13 mouse cellular contexts compared by ENCODE assay signal in the genomic region with DNA sequence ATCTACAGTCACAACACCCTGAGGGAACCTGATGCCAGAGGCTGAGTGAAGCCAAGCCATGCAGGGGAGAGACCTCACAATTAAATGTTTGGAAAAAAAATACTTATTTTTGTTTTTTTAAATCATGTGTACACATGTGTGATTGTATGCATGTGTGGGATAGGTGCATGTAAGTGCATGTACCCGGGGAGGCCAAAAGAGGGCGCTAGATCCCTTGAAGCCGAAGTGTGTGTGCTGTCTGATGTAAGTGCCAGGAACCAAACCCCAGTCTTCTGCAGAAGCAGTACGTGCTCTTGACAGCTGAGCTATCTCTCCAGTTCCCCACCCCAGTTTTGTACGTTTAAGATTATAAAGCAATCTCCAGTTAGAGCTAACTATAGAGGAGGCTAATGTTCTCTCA.
DNase-seq lines count a peak whose midpoint lies in the region; ATAC-seq and TF ChIP-seq lines count a peak whose summit lies in the region.
"Had no signal": no experiment of that assay in that cellular context is flagged by ENCODE, and none has a peak within 500 bp of the region (broad histone marks: within the 10 kb centered on the region; RNA-seq: fewer than 3 reads in every experiment).

No protein-coding gene starts in this region.

- no peaks in the 10 kb centered on the region for H3K79me2 ChIP-seq in MEL (ENCODE audit: control insufficient read depth, insufficient read depth, low read length, poor library complexity)

- no peak for DNase-seq in lung, postnatal 0 days (ENCODE audit: low spot score)
- no peak for DNase-seq in lung, postnatal 36 days
- DNase-seq in MEL (ENCODE audit: low read depth, low spot score) = peak; percentile 28
- peak; percentile 22 for DNase-seq in induced T-regulatory cell, adult 2 months (ENCODE audit: low read depth)
- no peak for DNase-seq in natural killer cell, adult 2 months (ENCODE audit: low spot score in 2 of 2)
- DNase-seq in hindbrain, embryonic 10.5 days (ENCODE audit: low spot score) = no peak
- DNase-seq: kidney, postnatal 25 days had no signal

- no peak overlapping the region for H3K4me2 ChIP-seq in intestine, postnatal 0 days (replicated peaks; ENCODE audit: low read depth)
- H3K4me2 ChIP-seq in intestine, embryonic 15.5 days (replicated peaks) = no peak overlapping the region
- H3K4me2 ChIP-seq in lung, postnatal 0 days (replicated peaks; ENCODE audit: low read depth, low read length) = no peak overlapping the region
- H3K4me2 ChIP-seq: lung, embryonic 15.5 days had no signal

- H3K4me3 ChIP-seq in intestine, postnatal 0 days (ENCODE audit: low read depth, low read length) = no peak overlapping the region
- H3K4me3 ChIP-seq in intestine, embryonic 15.5 days (replicated peaks) = no peak overlapping the region
- H3K4me3 ChIP-seq in lung, postnatal 0 days (ENCODE audit: low read depth, low read length) = no peak overlapping the region
- no peak overlapping the region for H3K4me3 ChIP-seq in MEL (ENCODE audit: control insufficient read depth in 1 of 2, insufficient read depth in 1 of 2, low read depth in 2 of 2, low read length in 2 of 2)
- H3K4me3 ChIP-seq in hindbrain, embryonic 10.5 days = no peak overlapping the region
- H3K4me3 ChIP-seq: erythroblast, embryonic 14.5 days; heart, embryonic 10.5 days; lung, embryonic 15.5 days had no signal

- H3K27me3 ChIP-seq in intestine, postnatal 0 days (replicated peaks; ENCODE audit: control insufficient read depth, insufficient read depth, low read length) = no peaks in the 10 kb centered on the region
- no peaks in the 10 kb centered on the region for H3K27me3 ChIP-seq in intestine, embryonic 15.5 days (replicated peaks)
- no peaks in the 10 kb centered on the region for H3K27me3 ChIP-seq in lung, postnatal 0 days (replicated peaks; ENCODE audit: insufficient read depth, low read length)
- no peaks in the 10 kb centered on the region for H3K27me3 ChIP-seq in MEL (ENCODE audit: control insufficient read depth in 1 of 2, insufficient read depth in 2 of 2, low read length in 2 of 2)
- H3K27me3 ChIP-seq in hindbrain, embryonic 10.5 days (ENCODE audit: insufficient read depth, poor library complexity, severe bottlenecking) = no peaks in the 10 kb centered on the region
- H3K27me3 ChIP-seq: lung, embryonic 15.5 days had no signal

- H3K4me1 ChIP-seq in intestine, postnatal 0 days (replicated peaks; ENCODE audit: control insufficient read depth, insufficient read depth, low read length) = no peaks in the 10 kb centered on the region; the same call in 1 of the 2 replicates
- H3K4me1 ChIP-seq in intestine, embryonic 15.5 days (replicated peaks) = no peaks in the 10 kb centered on the region
- no peaks in the 10 kb centered on the region for H3K4me1 ChIP-seq in lung, postnatal 0 days (ENCODE audit: insufficient read depth, low read depth, low read length)
- H3K4me1 ChIP-seq in MEL (ENCODE audit: control insufficient read depth in 1 of 2, insufficient read depth in 2 of 2, low read length in 2 of 2) = peaks cover 0 to 14% of the 10 kb centered on the region in 2 experiments; a peak in 2 of 4 replicates
- H3K4me1 ChIP-seq in hindbrain, embryonic 10.5 days (replicated peaks) = peaks cover 6% of the 10 kb centered on the region; the same call in 1 of the 2 replicates

- peak; percentile 50 for TF ChIP-seq CTCF in intestine, postnatal 0 days (IDR thresholded peaks at IDR 0.05; ENCODE audit: low read depth)
- TF ChIP-seq CTCF in lung, postnatal 0 days (IDR thresholded peaks at IDR 0.05) = peak; percentile 35
- TF ChIP-seq CTCF in MEL (IDR thresholded peaks at IDR 0.05 in 2 of 3, conservative IDR thresholded peaks at IDR 0.05 in 1 of 3; ENCODE audit: control insufficient read depth in 1 of 3, insufficient read depth in 1 of 3, low read depth in 2 of 3, low read length in 3 of 3, poor library complexity in 1 of 3, severe bottlenecking in 1 of 3) = peak; percentile 46 to 47 (median 47)

- no peak for ATAC-seq in intestine, postnatal 0 days
- no peak for ATAC-seq in intestine, embryonic 15.5 days
- no peak for ATAC-seq in lung, postnatal 0 days
- ATAC-seq: hindbrain, embryonic 16.5 days had no signal

- TF ChIP-seq EP300 in lung, postnatal 0 days (IDR thresholded peaks at IDR 0.05) = no peak
- TF ChIP-seq EP300 in MEL (IDR thresholded peaks at IDR 0.05; ENCODE audit: low read depth in 1 of 2, low read length in 2 of 2) = no peak

- TF ChIP-seq POLR2A in MEL (IDR thresholded peaks at IDR 0.05; ENCODE audit: control insufficient read depth in 1 of 2, insufficient read depth in 1 of 2, low read depth in 1 of 2, low read length in 2 of 2, poor library complexity in 1 of 2) = no peak

- peak; percentile 41 for TF ChIP-seq RAD21 in MEL (IDR thresholded peaks at IDR 0.05; ENCODE audit: low read depth, low read length)

- no peak overlapping the region for H3K9ac ChIP-seq in intestine, postnatal 0 days (ENCODE audit: low read depth, low read length)
- H3K9ac ChIP-seq in intestine, embryonic 15.5 days = no peak overlapping the region
- H3K9ac ChIP-seq in lung, postnatal 0 days (replicated peaks; ENCODE audit: low read depth) = no peak overlapping the region
- no peak overlapping the region for H3K9ac ChIP-seq in MEL (ENCODE audit: control insufficient read depth, low read depth, low read length, poor library complexity, severe bottlenecking)
- H3K9ac ChIP-seq: lung, embryonic 15.5 days had no signal

- H3K36me3 ChIP-seq in intestine, postnatal 0 days (ENCODE audit: control insufficient read depth, insufficient read depth) = no peaks in the 10 kb centered on the region
- no peaks in the 10 kb centered on the region for H3K36me3 ChIP-seq in intestine, embryonic 15.5 days
- no peaks in the 10 kb centered on the region for H3K36me3 ChIP-seq in lung, postnatal 0 days (ENCODE audit: insufficient read depth, low read length)
- H3K36me3 ChIP-seq in MEL (ENCODE audit: control insufficient read depth in 1 of 2, insufficient read depth in 2 of 2, low read length in 2 of 2) = peaks cover 0 to 3% of the 10 kb centered on the region in 2 experiments; a peak in 1 of 4 replicates
- no peaks in the 10 kb centered on the region for H3K36me3 ChIP-seq in hindbrain, embryonic 10.5 days
- H3K36me3 ChIP-seq: heart, embryonic 10.5 days; lung, embryonic 15.5 days had no signal

- WGBS in intestine, postnatal 0 days = 83% methylated on average over 5 of the region's 5 CpGs
- WGBS in intestine, embryonic 15.5 days = 85% methylated on average over 5 of the region's 5 CpGs
- WGBS in lung, postnatal 0 days = 76% methylated on average over 5 of the region's 5 CpGs
- WGBS in hindbrain, embryonic 10.5 days = 87% methylated on average over 5 of the region's 5 CpGs

- no peak overlapping the region for H3K27ac ChIP-seq in intestine, postnatal 0 days (ENCODE audit: low read depth, low read length)
- H3K27ac ChIP-seq in intestine, embryonic 15.5 days = no peak overlapping the region
- H3K27ac ChIP-seq in lung, postnatal 0 days (ENCODE audit: low read length) = no peak overlapping the region
- H3K27ac ChIP-seq in MEL (ENCODE audit: control insufficient read depth, low read depth, low read length) = no peak overlapping the region
- H3K27ac ChIP-seq in hindbrain, embryonic 10.5 days = no peak overlapping the region
- H3K27ac ChIP-seq: heart, embryonic 10.5 days had no signal

- no peaks in the 10 kb centered on the region for H3K9me3 ChIP-seq in intestine, postnatal 0 days (ENCODE audit: control insufficient read depth)
- H3K9me3 ChIP-seq in intestine, embryonic 15.5 days = no peaks in the 10 kb centered on the region
- no peaks in the 10 kb centered on the region for H3K9me3 ChIP-seq in lung, postnatal 0 days (ENCODE audit: low read length)
- no peaks in the 10 kb centered on the region for H3K9me3 ChIP-seq in MEL (replicated peaks; ENCODE audit: insufficient read depth, low read length)
- no peaks in the 10 kb centered on the region for H3K9me3 ChIP-seq in hindbrain, embryonic 10.5 days
- H3K9me3 ChIP-seq: heart, embryonic 10.5 days; lung, embryonic 15.5 days had no signal

TF ChIP-seq in MEL, 35 proteins besides CTCF, POLR2A, EP300 and RAD21:
- TF ChIP-seq MXI1 (IDR thresholded peaks at IDR 0.05; ENCODE audit: low read depth, low read length) (no peak), ZC3H11A (IDR thresholded peaks at IDR 0.05; ENCODE audit: low read depth, low read length) (0 out of 2 replicates have a peak, but pooled peaks have one; percentile 9)

Comparison
In these comparisons a context has a peak if more than half of its experiments do, and no peak if none do; other contexts are left out.
1. DNase-seq: peak in MEL (single experiment) and induced T-regulatory cell, adult 2 months (single experiment); none in lung, postnatal 0 days (single experiment), lung, postnatal 36 days (single experiment), natural killer cell, adult 2 months (0 of 2) and hindbrain, embryonic 10.5 days (single experiment).
2. Peak in every context shown above with its lines, with median percentiles within 50 percentile points of each other: CTCF ChIP-seq.